Mouse (Mus musculus) midbrain, embryonic 10.5 days (tissue): ENCODE data around the gene Poc1a. TPM values are rescaled to one million over a fixed set of nuclear protein-coding genes. Genes with fewer than 3 reads are reported as not detected.
A peak's percentile ranks its signal among the peaks of the same experiment; 100 is the strongest.

ENCODE experiments used
- DNase-seq: peaks from one replicate; pipeline ENCODE4 v3.0.0-alpha.2; 2017; ENCODE audit warnings: low spot score
- H3K27ac ChIP-seq: fragments of 300-500 bp; sonication (generic); replicated peaks from 2 replicates; pipeline ENCODE4 v1.5.1; 2016; ENCODE audit warnings: mild to moderate bottlenecking
- H3K27me3 ChIP-seq: fragments of 300-500 bp; sonication (generic); 2 replicates; pipeline ENCODE4 v1.6.1; 2016; ENCODE audit warnings: low read depth, mild to moderate bottlenecking; ENCODE audit not compliant: poor library complexity, severe bottlenecking
- H3K36me3 ChIP-seq: fragments of 300-500 bp; sonication (generic); 2 replicates; pipeline ENCODE4 v1.6.1; 2016; ENCODE audit warnings: mild to moderate bottlenecking, moderate library complexity
- H3K4me1 ChIP-seq: fragments of 300-500 bp; sonication (generic); 2 replicates; pipeline ENCODE4 v1.6.1; 2016
- H3K4me3 ChIP-seq: fragments of 300-500 bp; sonication (generic); 2 replicates; pipeline ENCODE4 v1.5.1; 2016; ENCODE audit warnings: mild to moderate bottlenecking, moderate library complexity
- H3K9me3 ChIP-seq: fragments of 300-500 bp; sonication (generic); replicated peaks from 2 replicates; pipeline ENCODE4 v1.6.1; 2016; ENCODE audit warnings: mild to moderate bottlenecking
- WGBS: fragments of 180-500 bp; shearing (Covaris S2); methylation state at CpG from one replicate; pipeline ENCODE4 v1.1.7; 2016; 5-methylcytosine and 5-hydroxymethylcytosine counted together
- polyA plus RNA-seq: library from polyadenylated mRNA; unstranded; fragments of >200 nt; fragmentation: Nextera tagmentation; extraction: Ambion mirVana; gene quantifications from 2 replicates; pipeline ENCODE4 v1.2.1, GENCODE M21; 2016

Gene Poc1a
- polyA plus RNA-seq, 1 experiment from 2014 or later: 46.6 TPM

- Histone ChIP-seq H3K4me3 (no peak overlapping the region), H3K27ac (no peak overlapping the region; the same call in 1 of the 2 replicates), H3K36me3 (peaks cover 70% of the 10 kb centered on the region), H3K27me3 (no peaks in the 10 kb centered on the region), H3K9me3 (no peaks in the 10 kb centered on the region), H3K4me1 (peaks cover 4% of the 10 kb centered on the region; the same call in 1 of the 2 replicates)
- WGBS: 91% methylated on average over 17 of the region's 17 CpGs
- DNase-seq: no peak
Measured at GRCm38 (mm10) chr9:106290636-106291122, 9.8 kb downstream of the Poc1a start.

- no peaks in the 10 kb centered on the region for H3K27me3 ChIP-seq
- H3K4me1 ChIP-seq: no peaks in the 10 kb centered on the region
- H3K27ac ChIP-seq: no peak overlapping the region
- no peak overlapping the region for H3K4me3 ChIP-seq
- WGBS: 91% methylated on average over 14 of the region's 14 CpGs
- H3K36me3 ChIP-seq: peaks cover 70% of the 10 kb centered on the region
- no peak for DNase-seq
- no peaks in the 10 kb centered on the region for H3K9me3 ChIP-seq
Measured at GRCm38 (mm10) chr9:106293569-106294156, 12.8 kb downstream of the Poc1a start.

DNA sequence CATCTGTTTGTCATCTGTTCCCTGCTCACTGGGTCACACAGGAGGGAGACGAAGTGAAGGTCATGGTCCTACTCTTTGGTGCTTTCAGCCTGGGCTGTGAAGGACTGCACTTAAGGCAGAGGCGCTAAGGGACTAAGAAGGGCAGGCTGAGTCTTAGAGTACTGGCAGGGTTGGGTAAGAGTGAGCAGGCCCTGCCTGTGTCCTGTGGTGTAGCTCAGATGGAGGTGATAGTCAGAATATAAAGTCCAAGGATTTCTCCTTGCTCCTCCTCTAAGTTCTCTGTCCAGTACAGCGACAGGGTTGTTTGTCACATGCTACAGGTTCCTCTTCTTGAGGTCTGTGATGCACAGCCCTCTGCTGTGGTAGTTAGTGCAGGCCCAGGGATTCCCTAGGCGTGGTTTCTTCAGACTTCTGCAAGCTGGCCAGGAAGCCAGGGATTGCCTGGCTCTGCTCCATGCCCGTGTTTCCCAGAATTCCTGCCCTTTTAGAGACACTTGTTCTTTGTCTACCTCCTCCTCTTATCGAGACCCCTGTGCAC is 15.8 kb downstream of the Poc1a start:
- Histone ChIP-seq H3K4me1 (no peaks in the 10 kb centered on the region), H3K27ac (no peak overlapping the region), H3K27me3 (no peaks in the 10 kb centered on the region), H3K36me3 (peaks cover 64% of the 10 kb centered on the region), H3K4me3 (no peak overlapping the region), H3K9me3 (no peaks in the 10 kb centered on the region)
- 88% methylated on average over 6 of the region's 6 CpGs for WGBS
- DNase-seq: no peak

DNA sequence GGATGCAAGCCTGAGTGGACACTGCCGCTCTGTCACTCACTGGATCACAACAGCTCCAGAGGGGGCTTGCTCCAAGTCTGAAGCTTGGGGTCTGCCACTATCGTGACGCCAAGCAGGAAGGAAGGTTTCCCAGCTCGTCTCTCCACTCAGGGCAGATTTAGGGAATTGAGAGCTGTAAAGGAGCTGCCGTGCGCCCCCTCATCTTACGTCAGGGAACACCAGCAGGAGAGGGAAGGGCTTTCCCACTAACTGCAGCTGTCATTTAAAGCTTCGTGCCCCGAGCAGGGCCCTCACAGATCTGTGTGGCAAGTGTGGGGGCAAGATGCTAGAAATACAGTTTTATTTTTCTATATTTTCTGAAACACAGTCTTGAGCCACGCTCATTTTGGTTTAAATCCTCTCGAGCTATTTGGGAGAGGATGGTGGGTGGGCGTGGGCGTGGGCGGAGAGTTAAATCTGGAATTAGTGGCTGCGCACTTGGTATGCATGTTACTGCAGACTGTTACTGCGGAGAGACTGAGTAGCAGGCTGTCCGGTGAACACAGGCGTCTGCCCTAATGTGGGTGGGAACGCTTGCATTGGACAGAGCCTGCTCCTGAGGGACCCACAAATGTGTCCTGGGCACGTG is 19.4 kb downstream of the Poc1a start:
- Histone ChIP-seq H3K9me3 (no peaks in the 10 kb centered on the region), H3K4me3 (no peak overlapping the region), H3K27me3 (no peaks in the 10 kb centered on the region), H3K4me1 (peaks cover 9% of the 10 kb centered on the region; the same call in 1 of the 2 replicates), H3K27ac (no peak overlapping the region; the same call in 1 of the 2 replicates), H3K36me3 (peaks cover 51% of the 10 kb centered on the region)
- no peak for DNase-seq
- 85% methylated on average over 20 of the region's 20 CpGs for WGBS

- Histone ChIP-seq H3K4me1 (peaks cover 9% of the 10 kb centered on the region; the same call in 1 of the 2 replicates), H3K27ac (no peak overlapping the region), H3K9me3 (no peaks in the 10 kb centered on the region), H3K27me3 (no peaks in the 10 kb centered on the region), H3K4me3 (no peak overlapping the region), H3K36me3 (peaks cover 47% of the 10 kb centered on the region)
- WGBS: 80% methylated on average over 6 of the region's 6 CpGs
- DNase-seq: no peak
Measured at GRCm38 (mm10) chr9:106300949-106301348, 20.1 kb downstream of the Poc1a start.

DNA sequence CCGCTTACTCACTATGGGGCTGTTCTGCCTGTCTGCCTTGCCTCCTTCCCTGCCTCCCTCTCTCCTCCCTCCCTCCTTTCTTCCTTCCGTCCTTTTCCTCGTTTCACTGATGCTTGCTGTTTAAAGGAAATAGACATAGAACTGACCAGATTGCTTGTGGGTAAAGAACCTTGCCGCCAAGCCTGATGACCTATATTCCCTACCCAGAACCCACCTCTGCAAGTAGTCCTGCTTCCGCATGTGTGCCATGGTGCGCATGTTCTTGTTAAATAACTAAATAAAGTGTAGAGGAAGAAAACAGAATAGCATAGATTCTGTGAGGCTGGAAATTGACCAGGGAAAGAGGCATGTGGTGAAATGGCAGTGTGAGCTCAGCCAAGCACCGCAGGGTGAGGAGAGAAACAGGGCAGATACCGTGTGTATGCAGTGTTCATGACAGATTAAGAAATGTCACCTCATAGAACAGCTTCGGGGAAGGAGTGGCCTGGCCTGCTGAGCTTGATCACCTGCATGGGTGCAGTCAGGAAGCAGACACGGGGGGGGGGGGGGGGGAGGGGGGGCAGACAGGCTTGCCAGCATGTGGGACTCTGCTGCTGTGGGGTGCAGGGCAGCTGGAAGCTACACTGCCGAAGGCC is 20.7 kb downstream of the Poc1a start:
- no peak overlapping the region for H3K4me3 ChIP-seq
- peaks cover 42% of the 10 kb centered on the region for H3K36me3 ChIP-seq
- H3K9me3 ChIP-seq: no peaks in the 10 kb centered on the region
- H3K4me1 ChIP-seq: peaks cover 9% of the 10 kb centered on the region; the same call in 1 of the 2 replicates
- H3K27ac ChIP-seq: no peak overlapping the region; the same call in 1 of the 2 replicates
- WGBS: 80% methylated on average over 11 of the region's 11 CpGs
- H3K27me3 ChIP-seq: no peaks in the 10 kb centered on the region
- no peak for DNase-seq

- Histone ChIP-seq H3K4me1 (peaks cover 9% of the 10 kb centered on the region; the same call in 1 of the 2 replicates), H3K9me3 (no peaks in the 10 kb centered on the region), H3K4me3 (no peak overlapping the region), H3K36me3 (peaks cover 32% of the 10 kb centered on the region), H3K27ac (peak overlapping the region; percentile 28; the same call in 1 of the 2 replicates), H3K27me3 (no peaks in the 10 kb centered on the region)
- 92% methylated on average over 16 of the region's 16 CpGs for WGBS
- no peak for DNase-seq
Measured at GRCm38 (mm10) chr9:106302446-106303150, 21.7 kb downstream of the Poc1a start.

GRCm38 (mm10) chr9:106303460-106303960 is 22.6 kb downstream of the Poc1a start:
- Histone ChIP-seq H3K27me3 (no peaks in the 10 kb centered on the region), H3K27ac (no peak overlapping the region; the same call in 1 of the 2 replicates), H3K9me3 (no peaks in the 10 kb centered on the region), H3K4me3 (no peak overlapping the region), H3K4me1 (peaks cover 9% of the 10 kb centered on the region; the same call in 1 of the 2 replicates), H3K36me3 (peaks cover 28% of the 10 kb centered on the region)
- no peak for DNase-seq
- WGBS: 92% methylated on average over 6 of the region's 6 CpGs

- Histone ChIP-seq H3K27ac (no peak overlapping the region), H3K4me1 (peaks cover 9% of the 10 kb centered on the region; the same call in 1 of the 2 replicates), H3K27me3 (no peaks in the 10 kb centered on the region), H3K36me3 (peaks cover 23% of the 10 kb centered on the region), H3K9me3 (no peaks in the 10 kb centered on the region), H3K4me3 (no peak overlapping the region)
- no peak for DNase-seq
- 77% methylated on average over 7 of the region's 7 CpGs for WGBS
Measured at GRCm38 (mm10) chr9:106305228-106305627, 24.4 kb downstream of the Poc1a start.

- DNase-seq: peak; percentile 66
- H3K36me3 ChIP-seq: peaks cover 25% of the 10 kb centered on the region
- no peak overlapping the region for H3K4me3 ChIP-seq
- WGBS: 49% methylated on average over 8 of the region's 8 CpGs
- H3K9me3 ChIP-seq: no peaks in the 10 kb centered on the region
- H3K27ac ChIP-seq: peak overlapping the region; percentile 30; the same call in 1 of the 2 replicates
- H3K27me3 ChIP-seq: no peaks in the 10 kb centered on the region
- H3K4me1 ChIP-seq: peaks cover 13% of the 10 kb centered on the region
Measured at GRCm38 (mm10) chr9:106306662-106307351, 25.9 kb downstream of the Poc1a start.

- Histone ChIP-seq H3K27ac (no peak overlapping the region), H3K27me3 (no peaks in the 10 kb centered on the region), H3K9me3 (no peaks in the 10 kb centered on the region), H3K4me1 (peaks cover 17% of the 10 kb centered on the region), H3K36me3 (peaks cover 27% of the 10 kb centered on the region), H3K4me3 (no peak overlapping the region)
- 95% methylated on average over 5 of the region's 5 CpGs for WGBS
- no peak for DNase-seq
Measured at GRCm38 (mm10) chr9:106308151-106308550, 27.3 kb downstream of the Poc1a start.
